Mouse (Mus musculus): Measurements from ENCODE around the gene Mogat1. TPM values are rescaled to one million over a fixed set of nuclear protein-coding genes. Genes with fewer than 3 reads are reported as not detected.
"Not testable (repeated sequence)": the region's sequence is repeated elsewhere in the genome, so short reads cannot be mapped to it uniquely, and the experiment has no call there.

Gene Mogat1
- total RNA-seq, 2 experiments from 2014 or later: not detected

GRCm38 (mm10) chr1:78534428-78535150 lies 23.8 kb downstream of the Mogat1 start:
- DNase-seq: no peak
- intact Hi-C loops (cut with DNase I): loop anchor here (5.0 to 10.0 kb wide), 4 partner anchors 120 to 1100 kb away; partner anchors contain the start of genes Acsl3 and Utp14b

- peak; percentile 77 to 86 for DNase-seq
- intact Hi-C loops (cut with DNase I): loop anchor here (5.0 to 10.0 kb wide), 4 partner anchors 118 to 1098 kb away; partner anchors contain the start of genes Acsl3 and Utp14b
Measured at GRCm38 (mm10) chr1:78536310-78537164, 25.7 kb downstream of the Mogat1 start.

GRCm38 (mm10) chr1:78537494-78538010 lies 26.8 kb downstream of the Mogat1 start:
- DNase-seq: peak; percentile 50 to 56
- intact Hi-C loops (cut with DNase I): loop anchor here (5.0 to 10.0 kb wide), 4 partner anchors 117 to 1097 kb away; partner anchors contain the start of genes Acsl3 and Utp14b

- intact Hi-C loops (cut with DNase I): loop anchor here (5.0 to 10.0 kb wide), 4 partner anchors 116 to 1096 kb away; partner anchors contain the start of genes Acsl3 and Utp14b
- DNase-seq: no peak
Measured at GRCm38 (mm10) chr1:78538396-78538795, 27.6 kb downstream of the Mogat1 start.

GRCm38 (mm10) chr1:78539166-78539565 lies 28.4 kb downstream of the Mogat1 start:
- intact Hi-C loops (cut with DNase I): loop anchor here (5.0 to 10.0 kb wide), 4 partner anchors 116 to 1096 kb away; partner anchors contain the start of genes Acsl3 and Utp14b

GRCm38 (mm10) chr1:78543631-78544030 lies 32.8 kb downstream of the Mogat1 start:
- DNase-seq; intact Hi-C loops (cut with DNase I): not testable (repeated sequence)

More at GRCm38 (mm10) chr1:78539166-78539565, 28.4 kb downstream of the Mogat1 start:
- peak; percentile 9 to 37 for DNase-seq

GRCm38 (mm10) chr1:78546258-78546657 lies 35.5 kb downstream of the Mogat1 start:
- no peak for DNase-seq
- intact Hi-C loops (cut with DNase I): no loop called here

GRCm38 (mm10) chr1:78548961-78549360 lies 38.2 kb downstream of the Mogat1 start:
- no peak for DNase-seq

GRCm38 (mm10) chr1:78554012-78554666 lies 43.3 kb downstream of the Mogat1 start:
- intact Hi-C loops (cut with DNase I): no loop called here
- no peak for DNase-seq

More at GRCm38 (mm10) chr1:78548961-78549360, 38.2 kb downstream of the Mogat1 start:
- intact Hi-C loops (cut with DNase I): no loop called here

- intact Hi-C loops (cut with DNase I): no loop called here
- no peak for DNase-seq
Measured at GRCm38 (mm10) chr1:78566963-78567362, 56.2 kb downstream of the Mogat1 start.

- DNase-seq: no peak
- intact Hi-C loops (cut with DNase I): no loop called here
Measured at GRCm38 (mm10) chr1:78567421-78567820, 56.6 kb downstream of the Mogat1 start.

GRCm38 (mm10) chr1:78567834-78568507 lies 57.2 kb downstream of the Mogat1 start:
- peak; percentile 23 to 53 for DNase-seq
- intact Hi-C loops (cut with DNase I): no loop called here

GRCm38 (mm10) chr1:78569617-78570016 lies 58.8 kb downstream of the Mogat1 start:
- intact Hi-C loops (cut with DNase I): no loop called here
- DNase-seq: no peak

- intact Hi-C loops (cut with DNase I): no loop called here
- no peak for DNase-seq
Measured at GRCm38 (mm10) chr1:78585080-78585479, 74.3 kb downstream of the Mogat1 start.

- DNase-seq: no peak
- intact Hi-C loops (cut with DNase I): no loop called here
Measured at GRCm38 (mm10) chr1:78586986-78587385, 76.2 kb downstream of the Mogat1 start.

Measured in heart, postnatal 14 days (tissue).